Mouse (Mus musculus) C2C12 (cell line): Measurements from ENCODE around the gene Cul5.

Experiments
- CEBPB ChIP-seq: IDR thresholded peaks from one replicate; pipeline ENCODE4 v1.6.1; 2011; ENCODE audit warnings: low read depth, mild to moderate bottlenecking, control low read depth, moderate library complexity
- CTCF ChIP-seq: IDR thresholded peaks from one replicate; pipeline ENCODE4 v1.5.1; 2011; ENCODE audit not compliant: control insufficient read depth, insufficient read depth, insufficient read length
- FOSL1 ChIP-seq: IDR thresholded peaks from one replicate; pipeline ENCODE4 v1.8.0; 2011; ENCODE audit warnings: mild to moderate bottlenecking, low read length; ENCODE audit not compliant: poor library complexity, insufficient read depth, severe bottlenecking
- MAX ChIP-seq: IDR thresholded peaks from one replicate; pipeline ENCODE4 v1.6.1; 2011; ENCODE audit warnings: mild to moderate bottlenecking, control low read depth
- MYOD1 ChIP-seq: IDR thresholded peaks from one replicate; pipeline ENCODE4 v1.6.1; 2011; ENCODE audit warnings: low read depth; ENCODE audit not compliant: control insufficient read depth, insufficient read length
- MYOG ChIP-seq: IDR thresholded peaks from one replicate; pipeline ENCODE4 v1.6.1; 2011; ENCODE audit not compliant: control insufficient read depth, insufficient read length; ENCODE audit errors: extremely low read depth
- USF1 ChIP-seq: IDR thresholded peaks from one replicate; pipeline ENCODE4 v1.6.1; 2011; ENCODE audit warnings: low read depth, mild to moderate bottlenecking, control low read depth, moderate library complexity

GRCm38 (mm10) chr9:53570662-53571061 is 99.2 kb downstream of the Cul5 start:
- TF ChIP-seq USF1 (no peak), CTCF (no peak), MAX (no peak), MYOG (no peak), MYOD1 (no peak), CEBPB (no peak), FOSL1 (no peak)
